Mouse (Mus musculus) splenic B cell, adult 2 months (primary cell): ENCODE data around the gene 6820408C15Rik.
A peak's percentile ranks its signal among the peaks of the same experiment; 100 is the strongest.

Source experiments
- DNase-seq: peaks from one replicate; pipeline ENCODE4 v3.0.0-alpha.2; 2011; ENCODE audit warnings: low read depth, low spot score
- H3K27me3 ChIP-seq: 2 replicates; pipeline ENCODE4 v1.6.1; 2012; ENCODE audit warnings: mild to moderate bottlenecking, low read length, moderate library complexity, mixed read lengths; ENCODE audit not compliant: control insufficient read depth, poor library complexity, insufficient read depth, severe bottlenecking
- H3K36me3 ChIP-seq: 2 replicates; pipeline ENCODE4 v1.6.1; 2012; ENCODE audit warnings: mild to moderate bottlenecking, low read length, moderate library complexity, mixed read lengths; ENCODE audit not compliant: control insufficient read depth, poor library complexity, insufficient read depth, severe bottlenecking

The 6820408C15Rik gene

DNA sequence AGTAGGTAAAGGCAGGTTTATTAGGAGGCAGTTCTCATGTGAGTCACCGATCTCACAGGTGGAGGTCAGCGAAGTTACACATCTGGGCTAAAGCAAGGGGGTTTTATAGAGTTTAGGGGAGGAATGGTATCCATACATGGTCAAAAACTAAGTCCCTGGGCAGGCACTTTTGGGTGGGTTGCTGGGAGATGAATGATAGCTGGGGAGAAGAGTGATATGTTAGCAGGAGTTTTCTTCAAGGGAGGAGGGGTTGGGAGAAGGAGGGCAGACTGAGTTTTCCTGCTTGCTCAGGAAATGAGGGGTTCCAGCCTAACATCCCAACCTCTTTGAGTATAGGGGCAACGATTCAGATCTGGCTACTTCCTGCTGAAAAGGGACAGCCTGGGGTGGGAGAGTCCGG is at the start of gene 6820408C15Rik:
Gene 6820408C15Rik, plus strand, starts transcription at position 301 of the 400 bp plus-strand sequence.
- Histone ChIP-seq H3K27me3 (no peaks in the 10 kb centered on the region), H3K36me3 (no peaks in the 10 kb centered on the region)
- no peak for DNase-seq

DNA sequence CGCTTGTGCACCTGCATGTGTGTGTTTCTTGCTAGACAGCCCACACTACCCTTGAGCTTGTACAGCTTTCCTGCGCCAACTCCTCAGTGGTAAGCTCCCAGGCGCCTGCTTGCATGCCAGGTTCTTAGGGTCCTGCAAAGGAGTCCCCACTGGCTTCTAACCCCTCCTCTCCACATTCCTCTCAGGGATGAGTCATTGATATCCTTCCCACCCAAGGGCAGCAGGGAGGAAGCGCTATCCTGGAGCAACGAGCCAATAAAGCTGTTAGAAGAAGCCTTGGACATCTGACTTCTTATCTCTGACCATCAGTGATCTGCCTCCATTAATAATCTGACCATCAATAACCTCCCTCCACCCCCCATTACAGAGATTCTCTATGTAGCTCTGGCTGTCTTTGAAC is 47.5 kb upstream of the 6820408C15Rik start:
- H3K36me3 ChIP-seq: no peaks in the 10 kb centered on the region
- no peak for DNase-seq
- no peaks in the 10 kb centered on the region for H3K27me3 ChIP-seq

DNA sequence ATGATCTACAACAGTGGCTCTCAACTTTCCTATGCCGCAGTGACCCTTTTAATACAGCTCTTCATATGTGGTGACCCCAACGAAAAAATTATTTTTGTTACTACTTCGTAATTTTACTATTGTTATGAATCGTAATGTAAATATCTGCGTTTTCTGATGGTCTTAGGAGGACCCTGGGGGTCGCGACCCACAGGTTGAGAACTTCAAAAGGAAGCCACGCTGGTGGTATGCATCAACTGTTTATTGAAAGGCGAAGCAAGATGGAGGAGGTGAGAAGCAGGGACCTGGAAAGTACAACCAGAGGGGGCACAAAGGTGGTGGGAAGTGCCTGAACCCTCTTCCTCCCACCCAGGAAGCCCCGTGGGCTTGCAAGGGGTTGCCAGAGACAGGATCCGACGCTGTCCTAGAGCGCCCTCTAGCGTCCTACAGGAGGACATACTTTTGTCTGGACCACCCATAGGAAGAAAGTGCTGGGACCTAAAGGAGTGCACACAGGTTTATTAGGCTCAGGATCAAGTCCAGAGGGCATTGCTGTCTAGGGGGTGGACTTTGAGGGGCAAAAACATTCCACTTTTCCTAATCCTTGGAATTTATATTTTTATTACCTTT is 46.8 kb upstream of the 6820408C15Rik start:
- peak; percentile 82 for DNase-seq
- no peaks in the 10 kb centered on the region for H3K36me3 ChIP-seq
- H3K27me3 ChIP-seq: no peaks in the 10 kb centered on the region

DNA sequence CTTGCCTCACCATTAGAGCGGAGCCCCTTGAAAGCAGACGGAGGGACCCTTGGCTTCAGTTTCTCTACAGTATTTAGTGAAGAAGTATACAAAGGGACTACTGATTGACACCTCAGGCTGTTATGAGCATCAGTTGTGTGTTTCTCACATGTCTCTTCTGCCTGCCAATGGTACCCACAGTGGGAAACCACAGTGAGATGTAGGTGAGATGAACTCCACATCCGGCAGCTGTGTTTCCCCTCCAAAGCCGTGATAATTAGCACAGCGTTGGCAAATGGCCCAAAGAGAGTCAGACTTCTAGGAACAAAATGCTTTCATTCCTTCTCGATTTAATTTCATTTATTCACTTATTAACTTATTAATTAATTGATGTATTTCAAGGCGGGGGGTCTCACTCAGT is 43.3 kb upstream of the 6820408C15Rik start:
- no peak for DNase-seq
- H3K27me3 ChIP-seq: no peaks in the 10 kb centered on the region
- H3K36me3 ChIP-seq: no peaks in the 10 kb centered on the region

DNA sequence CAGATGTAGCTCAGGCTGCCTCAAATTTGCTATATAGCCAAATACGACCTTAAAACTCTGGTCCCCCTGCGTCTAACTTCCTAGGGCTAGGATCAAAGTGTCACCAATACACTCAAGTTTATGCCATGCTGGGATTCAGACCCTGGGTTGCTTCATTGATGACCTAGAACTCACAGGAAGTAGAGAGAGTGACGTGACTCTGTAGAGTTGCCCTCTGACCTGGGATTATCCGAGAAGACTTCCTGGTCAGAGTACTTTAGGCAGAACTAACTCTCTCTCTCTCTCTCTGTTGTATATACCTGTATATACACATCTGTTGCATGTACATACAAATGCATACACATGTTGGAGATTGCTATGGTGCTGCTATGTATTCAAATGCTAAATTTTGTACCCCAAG is 42.7 kb upstream of the 6820408C15Rik start:
- H3K36me3 ChIP-seq: no peaks in the 10 kb centered on the region
- no peaks in the 10 kb centered on the region for H3K27me3 ChIP-seq
- no peak for DNase-seq

DNA sequence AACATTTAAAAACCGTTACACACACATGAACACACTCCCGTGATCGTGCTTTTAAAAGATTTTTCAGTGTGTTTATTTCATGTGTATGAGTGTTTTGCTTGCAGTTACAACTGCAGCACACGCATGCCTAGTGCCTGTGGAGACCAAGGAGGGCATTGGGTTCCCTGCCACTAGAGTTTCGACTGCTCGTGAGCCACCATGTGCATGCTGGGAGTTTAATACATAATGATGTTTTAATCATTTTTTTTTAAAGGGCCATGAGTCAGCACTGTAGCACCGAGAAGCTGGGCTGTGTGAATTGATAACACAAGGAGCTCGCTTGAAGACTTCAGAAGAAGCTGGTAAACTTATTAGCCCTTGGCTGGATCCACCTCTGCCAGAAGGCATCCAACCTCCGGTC is 41.8 kb upstream of the 6820408C15Rik start:
- no peaks in the 10 kb centered on the region for H3K36me3 ChIP-seq
- no peak for DNase-seq

DNA sequence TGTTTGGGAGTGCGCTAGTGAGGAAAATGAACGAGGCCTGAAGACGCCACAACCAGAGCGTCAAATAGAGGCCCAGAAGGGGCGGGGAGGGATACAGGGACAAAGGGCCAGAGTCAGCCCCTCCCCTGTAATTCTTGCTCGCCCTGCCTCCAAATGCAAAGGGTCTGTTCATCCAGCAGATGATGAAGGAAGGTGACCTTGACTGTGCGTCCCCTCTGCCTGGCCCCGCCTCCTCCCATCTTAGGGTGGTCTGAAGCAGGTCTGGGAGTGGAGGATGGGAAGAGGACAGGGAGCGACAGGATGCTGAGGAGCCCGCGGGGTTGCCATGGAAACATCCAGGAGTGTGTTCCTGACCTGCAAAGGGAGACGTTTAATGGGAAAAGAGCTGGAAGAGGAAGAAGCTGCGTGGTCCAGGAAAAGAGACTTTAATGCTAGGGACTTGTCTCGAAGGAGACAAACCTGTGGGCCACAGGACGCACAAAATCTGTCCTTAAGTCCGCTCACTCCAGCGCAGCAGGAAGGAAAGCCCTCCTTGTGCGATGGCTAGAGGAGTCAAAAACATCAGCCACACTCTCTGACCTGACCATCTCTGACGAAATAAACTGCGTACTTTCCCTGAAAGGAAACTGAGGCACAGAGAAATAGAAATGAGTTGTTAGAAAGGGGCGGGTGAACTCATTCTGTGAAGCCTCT is 39.6 kb upstream of the 6820408C15Rik start:
- DNase-seq: no peak
- Histone ChIP-seq H3K27me3 (no peaks in the 10 kb centered on the region), H3K36me3 (no peaks in the 10 kb centered on the region)

More for the DNA sequence above, 41.8 kb upstream of the 6820408C15Rik start:
- no peaks in the 10 kb centered on the region for H3K27me3 ChIP-seq

DNA sequence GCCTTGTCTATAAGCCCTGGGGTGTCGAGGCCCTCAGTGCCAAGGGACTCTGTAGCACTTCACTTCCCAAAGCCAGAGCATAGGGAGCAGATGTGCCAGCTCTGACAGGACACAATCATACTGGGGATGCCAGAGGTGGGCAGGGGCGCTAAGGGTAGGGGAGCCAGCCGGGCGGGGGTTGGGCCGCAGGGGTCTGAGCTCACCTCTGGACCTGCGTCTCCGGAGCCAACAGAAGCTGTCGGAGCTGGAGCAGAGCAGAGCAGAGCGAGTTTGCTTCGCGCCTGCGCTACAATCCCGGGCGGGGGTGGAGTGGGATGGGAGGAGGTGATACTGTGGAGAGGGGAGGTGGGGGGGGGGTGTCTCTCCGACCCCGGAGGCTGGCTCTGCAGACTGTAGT is 39.0 kb upstream of the 6820408C15Rik start, which contains the start of gene Nrsn2:
Gene Nrsn2, minus strand, starts transcription at position 294 of the 397 bp plus-strand sequence.
- DNase-seq: no peak
- H3K27me3 ChIP-seq: no peaks in the 10 kb centered on the region
- no peaks in the 10 kb centered on the region for H3K36me3 ChIP-seq

DNA sequence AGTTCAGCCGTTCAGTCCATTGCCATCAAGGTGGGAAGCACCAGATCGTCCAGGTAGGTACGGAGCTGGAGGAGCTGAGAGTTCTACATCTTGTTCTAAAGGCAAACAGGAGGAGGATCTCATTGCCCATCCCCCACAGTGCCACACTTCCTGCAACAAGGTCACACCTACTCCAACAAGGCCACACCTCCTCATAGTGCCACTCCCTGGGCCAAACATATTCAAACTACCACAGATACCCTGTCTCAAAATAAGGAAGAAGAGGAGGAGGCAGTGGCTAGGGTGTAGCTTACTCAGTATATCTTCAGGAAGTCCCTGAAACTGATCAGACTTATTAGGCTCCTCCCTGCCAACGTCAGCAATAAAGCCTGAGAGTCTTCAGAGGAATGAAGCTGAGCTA is 31.2 kb upstream of the 6820408C15Rik start:
- DNase-seq: no peak
- Histone ChIP-seq H3K36me3 (no peaks in the 10 kb centered on the region), H3K27me3 (no peaks in the 10 kb centered on the region)

DNA sequence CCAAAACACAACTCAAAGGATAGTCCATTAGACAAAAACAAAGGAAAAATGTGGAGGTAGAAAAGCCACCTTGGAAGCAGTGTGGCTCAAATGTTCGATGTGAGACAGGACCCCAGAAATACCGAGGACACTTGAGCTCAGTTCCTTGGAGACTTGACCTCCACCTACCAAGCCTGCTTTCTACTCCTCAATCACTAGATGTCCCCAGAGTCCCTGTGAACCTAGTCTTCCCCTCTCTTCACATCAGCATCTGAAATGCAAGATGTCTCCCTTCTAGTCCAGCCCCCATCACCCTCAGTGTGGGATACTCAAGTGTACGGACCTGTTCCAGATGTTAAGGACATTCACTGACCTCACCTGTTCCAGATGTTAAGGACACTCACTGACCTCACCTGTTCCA is 22.6 kb upstream of the 6820408C15Rik start:
- H3K36me3 ChIP-seq: no peaks in the 10 kb centered on the region
- DNase-seq: peak; percentile 80
- H3K27me3 ChIP-seq: no peaks in the 10 kb centered on the region

DNA sequence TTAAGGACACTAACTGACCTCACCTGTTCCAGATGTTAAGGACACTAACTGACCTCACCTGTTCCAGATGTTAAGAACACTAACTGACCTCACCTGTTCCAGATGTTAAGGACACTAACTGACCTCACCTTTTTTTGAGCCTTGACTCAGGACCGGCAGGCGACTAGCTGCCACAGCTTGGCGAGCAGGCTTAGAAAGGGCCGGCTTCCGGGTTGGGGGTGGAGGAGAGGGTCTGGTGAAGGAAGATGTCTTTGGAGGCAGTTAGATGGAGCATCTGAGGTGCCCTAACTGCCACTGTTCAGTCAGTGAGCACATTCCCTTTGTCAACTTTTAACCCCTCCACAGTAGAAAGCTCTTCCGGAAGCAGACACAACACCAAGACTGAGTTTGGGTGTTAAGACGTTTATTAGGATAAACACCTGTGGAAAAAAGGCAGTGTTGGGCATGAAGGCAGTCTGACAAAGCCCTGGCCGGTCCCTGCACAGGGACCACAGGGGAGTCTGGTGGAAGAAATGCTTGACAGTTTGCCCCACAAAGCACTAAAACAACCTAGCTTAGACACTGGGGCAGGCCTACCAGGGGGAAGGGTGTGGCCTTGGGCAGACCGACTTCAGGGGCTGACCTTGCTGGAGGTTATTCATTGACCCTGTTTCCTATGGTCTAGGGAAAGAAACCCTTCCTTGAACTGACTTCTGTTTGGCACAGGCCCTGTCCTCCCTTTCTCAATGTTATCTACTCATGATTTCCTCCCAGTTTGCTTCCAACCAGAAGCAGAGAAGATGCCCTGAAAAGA is 22.0 kb upstream of the 6820408C15Rik start:
- no peaks in the 10 kb centered on the region for H3K27me3 ChIP-seq
- DNase-seq: no peak
- H3K36me3 ChIP-seq: no peaks in the 10 kb centered on the region

DNA sequence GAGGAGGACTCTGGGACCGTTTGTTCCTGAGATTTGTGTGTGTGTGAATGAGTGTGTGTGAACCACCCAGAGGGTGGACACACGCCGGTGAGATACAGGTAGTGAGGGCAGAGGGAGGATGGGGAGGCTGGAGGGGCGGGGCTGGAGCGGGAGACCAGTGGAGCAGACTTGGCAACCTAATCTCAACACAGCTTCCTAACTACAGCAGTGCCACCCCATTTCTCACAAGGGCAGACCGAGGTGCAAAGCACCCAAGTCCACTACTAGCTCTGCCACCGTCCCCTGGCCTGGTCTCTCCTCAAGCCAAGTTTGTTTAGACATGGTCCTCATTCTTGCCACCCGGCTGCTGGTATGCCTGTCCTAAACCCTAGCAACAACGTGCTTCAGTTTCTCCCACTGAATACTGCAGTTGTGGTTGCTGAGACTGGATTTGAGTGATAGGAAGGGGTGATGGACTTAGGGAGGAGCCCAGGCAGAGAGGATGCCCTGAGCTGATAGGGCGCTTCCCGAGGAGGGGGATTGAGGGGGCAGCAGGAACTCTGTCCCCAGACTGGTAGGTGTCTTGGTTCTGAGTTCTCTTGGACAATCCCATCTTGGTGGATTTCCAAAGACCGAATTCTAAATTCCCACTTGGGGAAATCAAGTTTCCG is 20.0 kb upstream of the 6820408C15Rik start:
- Histone ChIP-seq H3K27me3 (no peaks in the 10 kb centered on the region), H3K36me3 (no peaks in the 10 kb centered on the region)
- DNase-seq: no peak

DNA sequence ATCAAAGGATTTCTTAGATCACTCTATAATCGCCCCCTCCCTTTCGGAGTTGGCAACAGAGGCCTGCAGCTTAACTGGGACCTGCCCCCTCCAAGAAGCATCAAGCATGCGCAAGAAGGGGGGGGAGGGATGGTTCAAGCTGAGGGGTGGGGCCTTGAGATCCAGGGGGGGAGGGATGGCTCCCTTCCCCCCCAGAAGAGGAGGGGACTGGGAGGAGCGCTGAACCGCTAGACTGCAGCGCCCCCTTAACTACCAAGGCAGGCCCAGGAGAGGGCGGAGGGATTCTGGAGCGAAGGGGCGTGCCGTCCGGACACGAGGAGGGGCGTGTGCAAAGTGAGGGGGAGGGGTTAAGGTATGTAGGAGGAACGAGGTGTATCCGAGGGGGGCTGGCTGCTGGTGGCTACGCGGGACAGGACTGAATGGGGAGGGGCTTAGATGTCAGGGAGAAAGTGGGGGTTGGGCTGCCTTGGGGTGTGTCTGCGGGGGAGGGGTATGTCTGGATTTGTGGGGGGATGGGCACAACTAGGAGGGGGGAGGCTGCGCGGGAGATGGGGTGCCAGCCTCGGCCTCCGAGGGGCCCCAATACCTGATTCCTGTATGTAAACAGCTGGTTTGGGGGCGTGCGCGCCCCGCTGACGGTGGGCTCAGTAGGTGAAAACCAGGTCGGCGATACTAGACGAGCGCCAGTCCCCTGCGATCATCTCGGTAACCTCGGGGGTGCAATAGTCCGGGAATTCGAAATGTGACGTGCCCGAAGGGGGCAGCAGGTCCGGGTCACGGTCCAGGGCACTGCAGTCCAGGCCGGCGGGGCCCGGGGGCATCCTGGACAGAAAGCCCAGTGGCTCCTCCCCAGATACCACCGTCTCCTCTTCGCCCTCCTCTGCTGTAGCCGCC is 19.0 kb upstream of the 6820408C15Rik start:
- no peaks in the 10 kb centered on the region for H3K36me3 ChIP-seq
- DNase-seq: peak; percentile 85
- no peaks in the 10 kb centered on the region for H3K27me3 ChIP-seq

DNA sequence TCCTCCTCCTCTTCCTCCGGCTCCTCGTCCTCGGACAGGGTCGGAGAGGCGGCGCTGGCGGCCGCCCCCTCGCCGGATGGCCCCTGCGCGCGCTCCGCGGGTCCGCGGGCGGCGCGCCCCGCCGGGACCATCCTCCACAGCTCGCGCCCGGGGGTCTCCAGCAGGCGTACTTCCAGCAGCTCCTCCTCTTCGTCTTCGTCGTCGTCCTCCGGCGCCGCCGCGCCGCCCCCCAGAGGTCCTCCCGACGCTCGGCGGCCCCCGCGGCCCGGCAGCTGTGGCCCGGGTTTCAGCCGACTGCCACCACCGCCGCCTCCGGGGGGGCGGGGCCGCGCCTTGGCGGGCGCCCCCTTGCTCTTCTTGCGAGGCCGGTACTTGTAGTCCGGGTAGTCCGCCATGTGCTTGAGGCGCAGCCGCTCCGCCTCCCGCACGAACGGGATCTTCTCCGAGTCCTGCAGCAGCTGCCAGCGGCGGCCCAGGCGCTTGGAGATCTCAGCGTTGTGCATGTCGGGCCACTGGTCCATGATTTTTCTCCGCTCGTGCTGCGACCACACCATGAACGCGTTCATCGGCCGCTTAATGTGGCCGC is 18.3 kb upstream of the 6820408C15Rik start:
- H3K36me3 ChIP-seq: no peaks in the 10 kb centered on the region
- no peaks in the 10 kb centered on the region for H3K27me3 ChIP-seq
- DNase-seq: peak; percentile 78
